Comparison of ENCODE assay signal across 27 mouse cellular contexts in genomic region chr3:53204985-53205365, GRCm38 (mm10).
DNase-seq lines count a peak whose midpoint lies in the region; ATAC-seq and TF ChIP-seq lines count a peak whose summit lies in the region.
"Had no signal": no experiment of that assay in that cellular context is flagged by ENCODE, and none has a peak within 500 bp of the region (broad histone marks: within the 10 kb centered on the region; RNA-seq: fewer than 3 reads in every experiment).

No protein-coding gene starts in this region.

- 54% methylated on average over 1 of the region's 1 CpGs for WGBS in cerebellum, adult 2 months
- WGBS in midbrain, embryonic 10.5 days, result 93% methylated on average over 1 of the region's 1 CpGs
- WGBS in midbrain, embryonic 14.5 days, result 100% methylated on average over 1 of the region's 1 CpGs
- 91% methylated on average over 1 of the region's 1 CpGs for WGBS in intestine, embryonic 16.5 days

- no peak overlapping the region for H3K9ac ChIP-seq in midbrain, embryonic 14.5 days (replicated peaks; ENCODE audit: low read length)
- H3K9ac ChIP-seq in intestine, embryonic 16.5 days (ENCODE audit: low read depth, low read length), result no peak overlapping the region
- H3K9ac ChIP-seq: embryonic facial prominence, embryonic 15.5 days; forebrain, embryonic 12.5 days; forebrain, embryonic 15.5 days; heart, embryonic 13.5 days; hindbrain, embryonic 12.5 days; hindbrain, embryonic 15.5 days; intestine, embryonic 15.5 days had no signal

- H3K4me2 ChIP-seq in midbrain, embryonic 14.5 days (ENCODE audit: low read length), result no peak overlapping the region
- peak overlapping the region; percentile 78 for H3K4me2 ChIP-seq in myocyte (ENCODE audit: low read depth)
- H3K4me2 ChIP-seq in intestine, embryonic 16.5 days (ENCODE audit: low read depth, low read length), result no peak overlapping the region
- H3K4me2 ChIP-seq: embryonic facial prominence, embryonic 15.5 days; forebrain, embryonic 12.5 days; forebrain, embryonic 15.5 days; heart, embryonic 13.5 days; hindbrain, embryonic 12.5 days; hindbrain, embryonic 15.5 days; intestine, embryonic 15.5 days had no signal

- no peaks in the 10 kb centered on the region for H3K9me3 ChIP-seq in midbrain, embryonic 10.5 days (replicated peaks)
- no peaks in the 10 kb centered on the region for H3K9me3 ChIP-seq in midbrain, embryonic 14.5 days (ENCODE audit: control insufficient read depth, low read length)
- H3K9me3 ChIP-seq in intestine, embryonic 16.5 days (ENCODE audit: control insufficient read depth, low read length), result no peaks in the 10 kb centered on the region
- H3K9me3 ChIP-seq: embryonic facial prominence, embryonic 15.5 days; forebrain, embryonic 12.5 days; forebrain, embryonic 15.5 days; heart, embryonic 10.5 days; heart, embryonic 13.5 days; hindbrain, embryonic 12.5 days; hindbrain, embryonic 15.5 days; intestine, embryonic 15.5 days had no signal

- H3K79me2 ChIP-seq in myocyte (ENCODE audit: control insufficient read depth, insufficient read depth), result no peaks in the 10 kb centered on the region

- H3ac ChIP-seq in myocyte (ENCODE audit: control insufficient read depth, insufficient read length), result no peak overlapping the region

- H3K27me3 ChIP-seq in cerebellum, adult 2 months (ENCODE audit: control insufficient read depth, insufficient read depth, low read length), result no peaks in the 10 kb centered on the region
- H3K27me3 ChIP-seq in midbrain, embryonic 10.5 days (ENCODE audit: low read depth, poor library complexity, severe bottlenecking), result peaks cover 5% of the 10 kb centered on the region; the same call in 1 of the 2 replicates
- no peaks in the 10 kb centered on the region for H3K27me3 ChIP-seq in midbrain, embryonic 14.5 days (ENCODE audit: control insufficient read depth, insufficient read depth, low read length)
- no peaks in the 10 kb centered on the region for H3K27me3 ChIP-seq in myocyte (ENCODE audit: control insufficient read depth, insufficient read depth, insufficient read length)
- no peaks in the 10 kb centered on the region for H3K27me3 ChIP-seq in intestine, embryonic 16.5 days (replicated peaks; ENCODE audit: control insufficient read depth, insufficient read depth, low read length)
- H3K27me3 ChIP-seq: CH12.LX; embryonic facial prominence, embryonic 15.5 days; forebrain, embryonic 12.5 days; forebrain, embryonic 15.5 days; heart, embryonic 13.5 days; hindbrain, embryonic 12.5 days; hindbrain, embryonic 15.5 days; intestine, embryonic 15.5 days had no signal

- peak overlapping the region; percentile 46; the same call in 1 of the 2 replicates for H3K27ac ChIP-seq in cerebellum, adult 2 months (ENCODE audit: insufficient read depth, low read length)
- peak overlapping the region; percentile 85 for H3K27ac ChIP-seq in midbrain, embryonic 10.5 days (replicated peaks)
- H3K27ac ChIP-seq in midbrain, embryonic 14.5 days (replicated peaks; ENCODE audit: low read depth, low read length), result no peak overlapping the region
- no peak overlapping the region for H3K27ac ChIP-seq in intestine, embryonic 16.5 days (ENCODE audit: low read length)
- H3K27ac ChIP-seq: forebrain, embryonic 12.5 days; forebrain, embryonic 15.5 days; heart, embryonic 13.5 days; hindbrain, embryonic 15.5 days; intestine, embryonic 15.5 days had no signal

- TF ChIP-seq POLR2A in cerebellum, adult 2 months (IDR thresholded peaks at IDR 0.05; ENCODE audit: borderline replicate concordance, insufficient read depth, low read length), result no peak
- no peak for TF ChIP-seq POLR2A in myocyte (IDR thresholded peaks at IDR 0.05; ENCODE audit: insufficient read length, low read depth)

- no peak for ATAC-seq in midbrain, embryonic 14.5 days (ENCODE audit: low FRiP score, low TSS enrichment)
- ATAC-seq in intestine, embryonic 16.5 days, result no peak
- ATAC-seq: activated CD4-positive, CD25-positive, alpha-beta regulatory T cell, adult 4 months; forebrain, embryonic 15.5 days; intestine, embryonic 15.5 days had no signal

- TF ChIP-seq CTCF in cerebellum, adult 2 months (IDR thresholded peaks at IDR 0.05; ENCODE audit: borderline replicate concordance, insufficient read depth, low read depth, low read length), result no peak

- H3K36me3 ChIP-seq in midbrain, embryonic 10.5 days, result no peaks in the 10 kb centered on the region
- H3K36me3 ChIP-seq in midbrain, embryonic 14.5 days (ENCODE audit: control insufficient read depth, insufficient read depth, low read length), result no peaks in the 10 kb centered on the region
- H3K36me3 ChIP-seq in myocyte (ENCODE audit: control insufficient read depth, insufficient read depth), result no peaks in the 10 kb centered on the region
- H3K36me3 ChIP-seq in intestine, embryonic 16.5 days (ENCODE audit: control insufficient read depth, insufficient read depth, low read length), result no peaks in the 10 kb centered on the region
- H3K36me3 ChIP-seq: embryonic facial prominence, embryonic 15.5 days; forebrain, embryonic 12.5 days; forebrain, embryonic 15.5 days; G1E; heart, embryonic 10.5 days; heart, embryonic 13.5 days; hindbrain, embryonic 12.5 days; hindbrain, embryonic 15.5 days; intestine, embryonic 15.5 days had no signal

- DNase-seq in cerebellum, adult 2 months, result no peak
- no peak for DNase-seq in cerebellum, adult 11 months
- no peak for DNase-seq in midbrain, embryonic 10.5 days (ENCODE audit: low spot score)
- DNase-seq in midbrain, embryonic 14.5 days, result no peak
- DNase-seq: adrenal gland, postnatal 10 days; adrenal gland, postnatal 36 days; B cell, adult 2 months; embryo, embryonic 11 days; gastrocnemius, postnatal 25 days; heart, adult 18-20 months; heart, postnatal 14 days; heart, postnatal 4 days; kidney, adult 18-20 months had no signal

- peaks cover 42% of the 10 kb centered on the region for H3K4me1 ChIP-seq in cerebellum, adult 2 months (ENCODE audit: control insufficient read depth, insufficient read depth, low read length)
- H3K4me1 ChIP-seq in midbrain, embryonic 10.5 days, result peaks cover 92% of the 10 kb centered on the region
- peaks cover 26% of the 10 kb centered on the region; the same call in 1 of the 2 replicates for H3K4me1 ChIP-seq in midbrain, embryonic 14.5 days (ENCODE audit: control insufficient read depth, insufficient read depth, low read length)
- H3K4me1 ChIP-seq in intestine, embryonic 16.5 days (ENCODE audit: control insufficient read depth, insufficient read depth, low read length), result peaks cover 12% of the 10 kb centered on the region

- H3K4me3 ChIP-seq in cerebellum, adult 2 months (replicated peaks; ENCODE audit: insufficient read depth, low read depth, low read length), result no peak overlapping the region
- H3K4me3 ChIP-seq in midbrain, embryonic 10.5 days, result no peak overlapping the region
- H3K4me3 ChIP-seq in midbrain, embryonic 14.5 days (replicated peaks; ENCODE audit: low read depth, low read length), result no peak overlapping the region
- H3K4me3 ChIP-seq in myocyte, result no peak overlapping the region
- no peak overlapping the region for H3K4me3 ChIP-seq in intestine, embryonic 16.5 days (ENCODE audit: low read length)
- H3K4me3 ChIP-seq: embryonic facial prominence, embryonic 15.5 days; erythroblast, embryonic 14.5 days; forebrain, embryonic 12.5 days; forebrain, embryonic 15.5 days; heart, embryonic 10.5 days; heart, embryonic 13.5 days; hindbrain, embryonic 12.5 days; hindbrain, embryonic 15.5 days; intestine, embryonic 15.5 days had no signal

TF ChIP-seq in myocyte, 11 proteins besides CTCF, POLR2A, EP300 and RAD21:
- TF ChIP-seq SRF (IDR thresholded peaks at IDR 0.05; ENCODE audit: control insufficient read depth, insufficient read length, low read depth), result no peak
- TF ChIP-seq E2F4 (IDR thresholded peaks at IDR 0.05; ENCODE audit: insufficient read depth), result no peak
TF ChIP-seq in myocyte: peak in this region for 0.

Comparison
In these comparisons a context has a peak if more than half of its experiments do, and no peak if none do; other contexts are left out.
1. H3K27ac ChIP-seq: peak in cerebellum, adult 2 months (single experiment) and midbrain, embryonic 10.5 days (single experiment); none in midbrain, embryonic 14.5 days (single experiment) and intestine, embryonic 16.5 days (single experiment).